Comparison of ENCODE assay signal across 16 mouse cellular contexts in genomic region chr1:153704174-153704573, GRCm38 (mm10). TPM values are rescaled to one million over a fixed set of nuclear protein-coding genes. Genes with fewer than 3 reads are reported as not detected.
DNase-seq lines count a peak whose midpoint lies in the region; ATAC-seq lines count a peak whose summit lies in the region.
"Had no signal": no experiment of that assay in that cellular context is flagged by ENCODE, and none has a peak within 500 bp of the region (broad histone marks: within the 10 kb centered on the region; RNA-seq: fewer than 3 reads in every experiment).

No protein-coding gene starts in this region.

- intact Hi-C loops in heart, postnatal 36 days (cut with DNase I) = no loop called here

- no peaks in the 10 kb centered on the region for H3K36me3 ChIP-seq in heart, embryonic 13.5 days
- no peaks in the 10 kb centered on the region for H3K36me3 ChIP-seq in embryonic facial prominence, embryonic 11.5 days (replicated peaks; ENCODE audit: control insufficient read depth, insufficient read depth, low read depth, low read length)
- H3K36me3 ChIP-seq in hindbrain, embryonic 12.5 days = no peaks in the 10 kb centered on the region
- H3K36me3 ChIP-seq in midbrain, embryonic 14.5 days (ENCODE audit: control insufficient read depth, insufficient read depth, low read length) = no peaks in the 10 kb centered on the region
- H3K36me3 ChIP-seq: stomach, embryonic 15.5 days had no signal

- peaks cover 37% of the 10 kb centered on the region for H3K4me1 ChIP-seq in heart, embryonic 13.5 days
- H3K4me1 ChIP-seq in embryonic facial prominence, embryonic 11.5 days (ENCODE audit: control insufficient read depth, insufficient read depth, low read length) = 0 out of 2 replicates have a peak, but pooled peaks cover 6% of the 10 kb centered on the region
- peaks cover 28% of the 10 kb centered on the region for H3K4me1 ChIP-seq in hindbrain, embryonic 12.5 days
- H3K4me1 ChIP-seq in midbrain, embryonic 14.5 days (ENCODE audit: control insufficient read depth, insufficient read depth, low read length) = peaks cover 21% of the 10 kb centered on the region

- H3K4me2 ChIP-seq in heart, embryonic 13.5 days = peak overlapping the region; percentile 54
- H3K4me2 ChIP-seq in embryonic facial prominence, embryonic 11.5 days (ENCODE audit: low read depth, low read length) = no peak overlapping the region
- H3K4me2 ChIP-seq in hindbrain, embryonic 12.5 days (replicated peaks) = 0 out of 2 replicates have a peak overlapping the region, but pooled peaks have one; percentile 27
- no peak overlapping the region for H3K4me2 ChIP-seq in midbrain, embryonic 14.5 days (ENCODE audit: low read length)
- H3K4me2 ChIP-seq: stomach, embryonic 15.5 days had no signal

- no peak for DNase-seq in heart, postnatal 36 days
- DNase-seq in embryonic facial prominence, embryonic 11.5 days (ENCODE audit: low spot score) = peak; percentile 38
- peak; percentile 67 for DNase-seq in midbrain, embryonic 14.5 days
- DNase-seq in right cerebral cortex, postnatal 36 days (ENCODE audit: low spot score in 2 of 2) = no peak
- DNase-seq in ovary, postnatal 10 days (ENCODE audit: low spot score) = no peak
- DNase-seq in gastrocnemius, postnatal 10 days = no peak
- DNase-seq: cerebellum, adult 9-11 months; kidney, adult 18-20 months had no signal

- no peak overlapping the region for H3K9ac ChIP-seq in heart, embryonic 13.5 days
- no peak overlapping the region for H3K9ac ChIP-seq in embryonic facial prominence, embryonic 11.5 days (replicated peaks; ENCODE audit: low read length)
- H3K9ac ChIP-seq in hindbrain, embryonic 12.5 days = no peak overlapping the region
- no peak overlapping the region for H3K9ac ChIP-seq in midbrain, embryonic 14.5 days (replicated peaks; ENCODE audit: low read length)
- H3K9ac ChIP-seq: liver, embryonic 14.5 days; stomach, embryonic 15.5 days had no signal

- no peak for ATAC-seq in heart, embryonic 13.5 days (ENCODE audit: extremely low read depth, insufficient number of reproducible peaks, low FRiP score, low TSS enrichment)
- ATAC-seq in embryonic facial prominence, embryonic 11.5 days (replicated peaks; ENCODE audit: insufficient number of reproducible peaks, low FRiP score, low TSS enrichment, low read depth) = no peak
- ATAC-seq in hindbrain, embryonic 12.5 days (ENCODE audit: low FRiP score) = no peak
- peak; percentile 35; the same call in 1 of the 2 replicates for ATAC-seq in midbrain, embryonic 14.5 days (ENCODE audit: low FRiP score, low TSS enrichment)
- ATAC-seq: CD4-positive, CD25-positive, alpha-beta regulatory T cell, adult 4 months had no signal

- 14% methylated on average over 7 of the region's 7 CpGs for WGBS in heart, embryonic 13.5 days
- 8% methylated on average over 7 of the region's 7 CpGs for WGBS in embryonic facial prominence, embryonic 11.5 days
- 9% methylated on average over 7 of the region's 7 CpGs for WGBS in hindbrain, embryonic 12.5 days
- 15% methylated on average over 7 of the region's 7 CpGs for WGBS in midbrain, embryonic 14.5 days

- H3K4me3 ChIP-seq in heart, embryonic 13.5 days = no peak overlapping the region
- H3K4me3 ChIP-seq in embryonic facial prominence, embryonic 11.5 days (ENCODE audit: low read depth, low read length) = no peak overlapping the region
- no peak overlapping the region for H3K4me3 ChIP-seq in hindbrain, embryonic 12.5 days
- H3K4me3 ChIP-seq in midbrain, embryonic 14.5 days (replicated peaks; ENCODE audit: low read depth, low read length) = no peak overlapping the region
- H3K4me3 ChIP-seq: erythroblast, embryonic 14.5 days; megakaryocyte, embryonic 14.5 days; stomach, embryonic 15.5 days had no signal

- no peaks in the 10 kb centered on the region; the same call in 1 of the 2 replicates for H3K9me3 ChIP-seq in heart, embryonic 13.5 days
- H3K9me3 ChIP-seq in embryonic facial prominence, embryonic 11.5 days (replicated peaks; ENCODE audit: control insufficient read depth, low read length) = no peaks in the 10 kb centered on the region
- H3K9me3 ChIP-seq in hindbrain, embryonic 12.5 days (replicated peaks) = no peaks in the 10 kb centered on the region
- H3K9me3 ChIP-seq in midbrain, embryonic 14.5 days (ENCODE audit: control insufficient read depth, low read length) = no peaks in the 10 kb centered on the region
- H3K9me3 ChIP-seq: stomach, embryonic 15.5 days had no signal

- H3K27ac ChIP-seq in heart, embryonic 13.5 days (replicated peaks) = no peak overlapping the region
- H3K27ac ChIP-seq in embryonic facial prominence, embryonic 11.5 days (replicated peaks; ENCODE audit: low read depth, low read length) = no peak overlapping the region
- H3K27ac ChIP-seq in hindbrain, embryonic 12.5 days = peak overlapping the region; percentile 55; the same call in 1 of the 2 replicates
- peak overlapping the region; percentile 65 for H3K27ac ChIP-seq in midbrain, embryonic 14.5 days (replicated peaks; ENCODE audit: low read depth, low read length)
- H3K27ac ChIP-seq: liver, embryonic 14.5 days; stomach, embryonic 15.5 days had no signal

- 0 out of 2 replicates have a peak, but pooled peaks cover 6% of the 10 kb centered on the region for H3K27me3 ChIP-seq in heart, embryonic 13.5 days (replicated peaks)
- H3K27me3 ChIP-seq in embryonic facial prominence, embryonic 11.5 days (ENCODE audit: control insufficient read depth, insufficient read depth, low read length) = no peaks in the 10 kb centered on the region
- no peaks in the 10 kb centered on the region for H3K27me3 ChIP-seq in hindbrain, embryonic 12.5 days
- H3K27me3 ChIP-seq in midbrain, embryonic 14.5 days (ENCODE audit: control insufficient read depth, insufficient read depth, low read length) = no peaks in the 10 kb centered on the region
- H3K27me3 ChIP-seq: stomach, embryonic 15.5 days had no signal

RNA-seq across cellular contexts. Expression of gene Rgs16, which starts 36.0 kb away (rescaled TPM):
- 5.7 and 6.8 TPM in 2 replicates for polyA plus RNA-seq in heart, embryonic 13.5 days (2015; fragmentation: Nextera tagmentation; extraction: Ambion mirVana)
- 1 to 10 TPM; 1.5 to 2.6 TPM for total RNA-seq in heart, postnatal 36 days (2021)
- polyA plus RNA-seq in embryonic facial prominence, embryonic 11.5 days (2014; fragmentation: Nextera tagmentation; extraction: Ambion mirVana) = 6.5 and 6.7 TPM in 2 replicates
- polyA plus RNA-seq in hindbrain, embryonic 12.5 days (2016; fragmentation: Nextera tagmentation; extraction: Ambion mirVana) = 24.9 and 27.0 TPM in 2 replicates
- 8.1 and 12.0 TPM in 2 replicates for polyA plus RNA-seq in midbrain, embryonic 14.5 days (2014; fragmentation: Nextera tagmentation; extraction: Ambion mirVana)
- total RNA-seq in gastrocnemius, postnatal 10 days (2021) = 10 to 100 TPM in 1 of 2 experiments, 1 to 10 TPM in 1; 7.7 to 10.8 TPM
- total RNA-seq: granulocyte monocyte progenitor cell, adult 5-6 weeks had no signal
- polyA plus RNA-seq: erythroblast, embryonic 14.5 days had no signal

RNA-seq across cellular contexts. Expression of gene Rnasel, which starts 45.1 kb away (rescaled TPM):
- 13.9 and 17.3 TPM in 2 replicates for polyA plus RNA-seq in heart, embryonic 13.5 days (2015; fragmentation: Nextera tagmentation; extraction: Ambion mirVana)
- 1 to 10 TPM; 4.8 to 6.5 TPM for total RNA-seq in heart, postnatal 36 days (2021)
- 14.5 and 15.0 TPM in 2 replicates for polyA plus RNA-seq in embryonic facial prominence, embryonic 11.5 days (2014; fragmentation: Nextera tagmentation; extraction: Ambion mirVana)
- polyA plus RNA-seq in hindbrain, embryonic 12.5 days (2016; fragmentation: Nextera tagmentation; extraction: Ambion mirVana) = 39.5 and 40.0 TPM in 2 replicates
- 37.8 and 55.6 TPM in 2 replicates for polyA plus RNA-seq in midbrain, embryonic 14.5 days (2014; fragmentation: Nextera tagmentation; extraction: Ambion mirVana)
- 1 to 10 TPM; 5.9 to 9.7 TPM for total RNA-seq in gastrocnemius, postnatal 10 days (2021)

RNA-seq across cellular contexts. Expression of gene Rgs8, which starts 51.3 kb away (rescaled TPM):
- polyA plus RNA-seq in heart, embryonic 13.5 days (2015; fragmentation: Nextera tagmentation; extraction: Ambion mirVana) = 0.56 and 0.60 TPM in 2 replicates
- not detected for total RNA-seq in heart, postnatal 36 days (2021)
- polyA plus RNA-seq in embryonic facial prominence, embryonic 11.5 days (2014; fragmentation: Nextera tagmentation; extraction: Ambion mirVana) = 1.9 and 2.6 TPM in 2 replicates
- polyA plus RNA-seq in hindbrain, embryonic 12.5 days (2016; fragmentation: Nextera tagmentation; extraction: Ambion mirVana) = 18.3 and 18.6 TPM in 2 replicates
- 30.4 and 31.6 TPM in 2 replicates for polyA plus RNA-seq in midbrain, embryonic 14.5 days (2014; fragmentation: Nextera tagmentation; extraction: Ambion mirVana)
- 1 to 10 TPM in 1 of 2 experiments, under 1 TPM in 1; 0.99 to 1.2 TPM for total RNA-seq in gastrocnemius, postnatal 10 days (2021)
- polyA plus RNA-seq: erythroblast, embryonic 14.5 days had no signal

Comparison
In these comparisons a context has a peak if more than half of its experiments do, and no peak if none do; other contexts are left out.
1. H3K27ac ChIP-seq: peak in hindbrain, embryonic 12.5 days (single experiment) and midbrain, embryonic 14.5 days (single experiment); none in heart, embryonic 13.5 days (single experiment) and embryonic facial prominence, embryonic 11.5 days (single experiment).
2. H3K4me2 ChIP-seq: peak in heart, embryonic 13.5 days (single experiment) and hindbrain, embryonic 12.5 days (single experiment); none in embryonic facial prominence, embryonic 11.5 days (single experiment) and midbrain, embryonic 14.5 days (single experiment).
3. DNase-seq: peak in embryonic facial prominence, embryonic 11.5 days (single experiment) and midbrain, embryonic 14.5 days (single experiment); none in heart, postnatal 36 days (0 of 2), right cerebral cortex, postnatal 36 days (0 of 2), ovary, postnatal 10 days (single experiment) and gastrocnemius, postnatal 10 days (single experiment).